Mouse (Mus musculus) kidney, embryonic 16.5 days (tissue): ENCODE measurements at regions not wholly inside any gene's neighbourhood (a gene's known extent, or its start where the extent isn't known, plus 50 kb on each side); places are given as distances from the start of the nearest gene placed in this dataset.

Source experiments
- ATAC-seq: fragments of 200-750 bp; cut with Nextera tagmentation; 2 replicates; pipeline ENCODE4 v1.8.0; 2017; ENCODE audit warnings: moderate TSS enrichment; ENCODE audit not compliant: low FRiP score, low TSS enrichment
- H3K27ac ChIP-seq: fragments of 300-500 bp; sonication (generic); 2 replicates; pipeline ENCODE4 v1.5.1; 2014; ENCODE audit warnings: low read length
- H3K27me3 ChIP-seq: fragments of 300-500 bp; sonication (generic); 2 replicates; pipeline ENCODE4 v1.6.1; 2014; ENCODE audit warnings: low read length, control low read depth, mixed read lengths; ENCODE audit not compliant: insufficient read depth
- H3K36me3 ChIP-seq: fragments of 300-500 bp; sonication (generic); 2 replicates; pipeline ENCODE4 v1.6.1; 2014; ENCODE audit warnings: low read length, control low read depth, mixed read lengths; ENCODE audit not compliant: insufficient read depth
- H3K4me1 ChIP-seq: fragments of 300-500 bp; sonication (generic); 2 replicates; pipeline ENCODE4 v1.6.1; 2014; ENCODE audit warnings: low read length, control low read depth, mixed read lengths; ENCODE audit not compliant: insufficient read depth
- H3K4me2 ChIP-seq: fragments of 300-500 bp; sonication (generic); replicated peaks from 2 replicates; pipeline ENCODE4 v1.6.1; 2014; ENCODE audit warnings: low read depth, low read length
- H3K4me3 ChIP-seq: fragments of 300-500 bp; sonication (generic); 2 replicates; pipeline ENCODE4 v1.5.1; 2014; ENCODE audit warnings: mild to moderate bottlenecking, low read length
- H3K9ac ChIP-seq: fragments of 300-500 bp; sonication (generic); replicated peaks from 2 replicates; pipeline ENCODE4 v1.6.1; 2014; ENCODE audit warnings: low read length
- H3K9me3 ChIP-seq: fragments of 300-500 bp; sonication (generic); 2 replicates; pipeline ENCODE4 v1.6.1; 2016; ENCODE audit warnings: low read length, control low read depth
- WGBS: fragments of 180-500 bp; shearing (Covaris S2); extraction: QIAGEN DNeasy Blood & Tissue Kit; methylation state at CpG from one replicate; pipeline ENCODE4 v1.1.7; 2014; 5-methylcytosine and 5-hydroxymethylcytosine counted together

DNA sequence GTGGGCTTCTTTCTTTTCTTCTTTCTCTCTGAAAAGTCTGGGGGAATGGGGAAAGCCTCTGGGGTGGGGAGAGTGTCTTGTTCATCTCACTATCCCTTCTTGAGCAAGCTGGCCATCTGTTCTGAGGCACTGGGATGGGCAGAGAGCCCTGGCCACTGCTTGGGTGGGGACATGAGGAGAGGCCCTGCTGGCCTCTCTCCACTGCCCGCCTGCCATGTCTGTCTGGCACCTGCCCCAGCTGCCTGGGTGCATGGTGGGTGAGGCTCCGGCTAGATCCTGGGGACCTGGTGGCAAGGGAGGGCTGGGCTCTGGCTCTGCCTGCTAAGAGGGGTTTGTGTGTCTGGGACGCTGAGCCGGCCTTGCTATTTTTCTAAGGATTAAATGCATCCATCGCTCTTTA is 70.3 kb downstream of the Uncx start:
- H3K27ac ChIP-seq, result no peak overlapping the region
- H3K36me3 ChIP-seq, result no peaks in the 10 kb centered on the region
- H3K27me3 ChIP-seq, result peaks cover 31% of the 10 kb centered on the region; the same call in 1 of the 2 replicates
- WGBS, result 76% methylated on average over 5 of the region's 5 CpGs
- peaks cover 9% of the 10 kb centered on the region; the same call in 1 of the 2 replicates for H3K4me1 ChIP-seq
- H3K9ac ChIP-seq, result no peak overlapping the region
- H3K4me2 ChIP-seq, result no peak overlapping the region
- no peak for ATAC-seq
- no peaks in the 10 kb centered on the region for H3K9me3 ChIP-seq
- H3K4me3 ChIP-seq, result no peak overlapping the region

GRCm38 (mm10) chr5:139619301-139620161 is 76.2 kb downstream of the Uncx start:
- H3K4me2 ChIP-seq, result peak overlapping the region; percentile 22

DNA sequence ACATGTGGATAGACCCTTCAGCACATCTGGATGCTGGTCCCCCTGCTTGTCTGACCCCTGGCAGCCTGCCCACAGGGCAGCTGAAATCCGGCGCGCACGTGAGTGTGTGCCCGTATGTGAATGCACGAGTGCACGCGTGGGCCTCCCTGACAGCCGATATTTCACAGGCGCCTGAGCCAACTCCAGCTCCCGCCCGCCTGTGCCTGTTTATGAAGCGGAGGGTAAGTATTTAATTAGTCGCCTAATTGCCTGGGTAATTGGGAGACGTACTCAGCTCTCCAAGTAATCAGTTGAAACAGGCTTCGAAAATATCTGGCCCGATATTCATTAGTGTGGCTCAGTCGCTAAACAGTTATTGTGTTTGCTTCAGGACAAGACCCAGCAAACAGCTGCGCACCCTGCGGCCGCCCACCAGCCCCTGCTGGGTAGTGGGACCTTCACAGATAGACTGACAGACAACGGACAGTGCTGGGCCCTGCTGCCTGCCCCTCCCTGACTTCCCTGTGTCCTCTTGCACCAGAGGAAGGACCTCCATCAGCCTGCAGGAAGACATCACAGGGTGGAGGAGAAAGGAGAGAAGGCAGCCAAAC is 82.7 kb downstream of the Uncx start:
- Histone ChIP-seq H3K36me3 (no peaks in the 10 kb centered on the region), H3K4me3 (no peak overlapping the region), H3K4me1 (no peaks in the 10 kb centered on the region), H3K9ac (no peak overlapping the region), H3K27me3 (peaks cover 16% of the 10 kb centered on the region; the same call in 1 of the 2 replicates), H3K4me2 (no peak overlapping the region), H3K27ac (no peak overlapping the region), H3K9me3 (0 out of 2 replicates have a peak, but pooled peaks cover 5% of the 10 kb centered on the region)
- no peak for ATAC-seq
- WGBS, result 51% methylated on average over 22 of the region's 22 CpGs

More at GRCm38 (mm10) chr5:139619301-139620161, 76.2 kb downstream of the Uncx start:
- H3K4me1 ChIP-seq, result peaks cover 18% of the 10 kb centered on the region
- peaks cover 30% of the 10 kb centered on the region for H3K27me3 ChIP-seq
- WGBS, result 5% methylated on average over 36 of the region's 36 CpGs
- H3K9me3 ChIP-seq, result no peaks in the 10 kb centered on the region
- ATAC-seq, result peak; percentile 62
- 0 out of 2 replicates have a peak overlapping the region, but pooled peaks have one; percentile 16 for H3K27ac ChIP-seq
- H3K36me3 ChIP-seq, result no peaks in the 10 kb centered on the region
- no peak overlapping the region; the same call in 1 of the 2 replicates for H3K4me3 ChIP-seq
- no peak overlapping the region for H3K9ac ChIP-seq

DNA sequence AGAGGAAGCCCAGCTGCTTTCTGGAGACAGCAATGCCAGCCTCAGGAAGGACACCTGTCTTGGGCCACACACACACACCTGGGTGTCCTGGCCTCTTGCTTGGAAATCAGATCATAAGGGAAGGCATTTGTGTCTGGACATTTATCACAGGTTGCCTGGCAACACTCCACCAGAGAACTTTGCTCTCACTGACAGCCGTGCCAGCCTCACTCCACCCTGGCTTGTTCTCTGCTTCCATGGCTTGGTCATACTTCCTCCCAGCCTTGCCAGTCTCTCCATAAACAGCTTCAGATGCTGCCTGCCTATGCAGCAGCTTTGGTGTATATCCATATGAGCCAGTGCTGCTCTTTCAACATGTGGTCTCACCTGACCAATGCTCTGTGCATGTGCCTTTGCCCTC is 84.3 kb downstream of the Uncx start:
- 67% methylated on average over 1 of the region's 1 CpGs for WGBS
- Histone ChIP-seq H3K27ac (no peak overlapping the region), H3K9ac (no peak overlapping the region), H3K9me3 (0 out of 2 replicates have a peak, but pooled peaks cover 5% of the 10 kb centered on the region), H3K4me3 (no peak overlapping the region), H3K36me3 (no peaks in the 10 kb centered on the region), H3K27me3 (peaks cover 13% of the 10 kb centered on the region; the same call in 1 of the 2 replicates), H3K4me2 (no peak overlapping the region), H3K4me1 (no peaks in the 10 kb centered on the region)
- no peak for ATAC-seq

DNA sequence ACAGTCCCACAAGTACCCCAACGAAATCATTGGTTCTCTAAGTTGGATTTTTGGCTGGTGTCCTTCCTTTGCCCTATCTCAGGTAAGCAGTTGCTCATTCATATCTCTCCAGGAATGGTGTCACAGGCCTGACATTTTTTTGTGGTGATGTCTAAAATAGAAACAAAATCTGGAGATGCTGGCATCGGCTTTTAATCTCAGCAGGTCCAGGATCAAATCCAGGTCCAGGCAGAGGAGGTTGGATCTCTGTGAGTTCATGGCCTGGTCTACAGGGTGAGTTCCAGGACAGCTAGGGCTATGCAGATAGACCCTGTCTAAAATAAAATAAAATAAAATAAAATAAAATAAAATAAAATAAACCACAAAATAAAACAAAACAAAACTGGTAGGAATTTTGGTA is 93.7 kb downstream of the Uncx start:
- Histone ChIP-seq H3K4me2 (no peak overlapping the region), H3K27ac (no peak overlapping the region), H3K4me3 (no peak overlapping the region), H3K27me3 (no peaks in the 10 kb centered on the region), H3K9ac (no peak overlapping the region), H3K36me3 (no peaks in the 10 kb centered on the region), H3K4me1 (peaks cover 22% of the 10 kb centered on the region), H3K9me3 (0 out of 2 replicates have a peak, but pooled peaks cover 3% of the 10 kb centered on the region)
- ATAC-seq, result no peak
- 91% methylated on average over 2 of the region's 2 CpGs for whole genome bisulfite sequencing

DNA sequence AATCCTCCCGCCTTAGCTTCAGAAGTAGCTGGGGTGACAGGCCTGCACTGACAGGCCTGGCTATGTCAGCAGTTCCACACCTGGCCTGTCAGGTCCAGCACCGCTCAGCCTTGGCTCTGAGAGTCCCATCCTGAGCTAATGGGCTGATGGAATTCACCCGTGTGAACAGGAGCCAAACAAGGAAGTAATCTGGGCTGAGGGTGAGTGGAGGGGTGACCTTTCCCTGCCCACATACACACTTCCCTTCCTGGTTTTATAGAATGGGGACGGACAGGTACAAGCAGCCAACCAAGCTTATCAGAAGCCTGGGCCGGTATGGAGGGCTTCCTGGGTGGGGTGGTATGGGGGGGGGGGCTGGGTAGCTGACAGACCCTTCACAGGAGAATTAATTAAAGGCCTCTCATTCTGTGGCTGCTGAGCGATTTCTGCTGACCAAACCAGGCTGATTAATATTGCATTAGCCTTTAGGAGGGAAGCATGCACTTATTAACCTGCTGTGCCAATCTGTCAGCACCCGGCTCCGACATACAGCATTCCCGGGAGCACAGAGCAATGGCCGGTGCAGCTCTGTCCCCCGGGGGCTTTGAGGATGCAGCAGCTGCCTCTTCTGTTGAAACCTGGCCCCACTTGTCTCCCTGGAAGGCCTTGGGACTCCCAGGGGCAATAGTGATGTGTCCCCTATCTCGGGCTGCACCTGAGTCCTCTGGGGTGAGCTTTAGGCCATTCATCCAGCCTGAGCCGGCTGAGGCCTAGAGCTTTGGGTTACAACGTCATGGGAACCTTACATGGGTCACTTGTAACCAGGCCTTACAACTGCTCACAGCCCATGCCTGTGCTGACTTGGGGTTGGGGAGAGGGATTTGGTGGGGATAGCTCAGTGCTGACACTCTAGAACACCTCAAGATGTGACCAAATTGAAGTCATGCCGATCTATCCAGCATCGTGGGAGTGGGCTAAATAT is 95.2 kb downstream of the Micall2 start:
- H3K27ac ChIP-seq, result peak overlapping the region; percentile 89
- peaks cover 22% of the 10 kb centered on the region for H3K4me1 ChIP-seq
- H3K36me3 ChIP-seq, result no peaks in the 10 kb centered on the region
- H3K4me3 ChIP-seq, result no peak overlapping the region
- WGBS, result 40% methylated on average over 16 of the region's 16 CpGs
- ATAC-seq, result peak; percentile 80
- H3K9ac ChIP-seq, result no peak overlapping the region
- H3K9me3 ChIP-seq, result no peaks in the 10 kb centered on the region
- no peaks in the 10 kb centered on the region for H3K27me3 ChIP-seq
- H3K4me2 ChIP-seq, result no peak overlapping the region

GRCm38 (mm10) chr5:139644816-139645215 is 91.3 kb downstream of the Micall2 start:
- WGBS, result 29% methylated on average over 6 of the region's 6 CpGs
- H3K9ac ChIP-seq, result no peak overlapping the region
- H3K9me3 ChIP-seq, result no peaks in the 10 kb centered on the region
- H3K27me3 ChIP-seq, result no peaks in the 10 kb centered on the region
- no peak overlapping the region for H3K4me2 ChIP-seq
- no peak for ATAC-seq
- no peak overlapping the region for H3K4me3 ChIP-seq
- H3K4me1 ChIP-seq, result peaks cover 12% of the 10 kb centered on the region
- H3K36me3 ChIP-seq, result no peaks in the 10 kb centered on the region
- H3K27ac ChIP-seq, result no peak overlapping the region

DNA sequence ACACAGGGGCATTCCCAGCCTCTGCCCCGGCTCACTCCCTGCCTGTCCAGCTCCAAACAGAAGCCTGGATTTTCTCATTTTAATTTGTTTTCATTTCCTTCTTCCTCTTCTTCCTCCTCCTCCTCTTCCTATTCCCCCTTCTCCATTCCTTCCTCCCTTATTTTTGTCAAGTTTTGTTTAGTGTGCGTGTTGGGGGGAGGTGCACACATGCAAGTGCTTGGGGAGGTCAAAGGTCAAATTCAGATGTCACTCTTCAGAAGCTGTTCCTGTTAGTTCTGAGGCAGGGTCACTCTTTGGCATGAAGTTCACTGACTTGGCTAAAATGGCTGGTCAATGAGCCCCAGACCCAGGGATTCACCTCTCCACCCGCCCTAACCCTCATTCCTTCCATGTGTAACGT is 85.1 kb downstream of the Micall2 start:
- H3K36me3 ChIP-seq, result no peaks in the 10 kb centered on the region
- H3K4me1 ChIP-seq, result 0 out of 2 replicates have a peak, but pooled peaks cover 7% of the 10 kb centered on the region
- H3K4me2 ChIP-seq, result no peak overlapping the region
- no peak for ATAC-seq
- no peak overlapping the region for H3K4me3 ChIP-seq
- no peaks in the 10 kb centered on the region for H3K9me3 ChIP-seq
- WGBS, result 36% methylated on average over 4 of the region's 4 CpGs
- H3K9ac ChIP-seq, result no peak overlapping the region
- no peaks in the 10 kb centered on the region for H3K27me3 ChIP-seq
- H3K27ac ChIP-seq, result no peak overlapping the region
